Mouse (Mus musculus): Measurements from ENCODE around the gene Clec1b. TPM values are rescaled to one million over a fixed set of nuclear protein-coding genes. Genes with fewer than 3 reads are reported as not detected.

Clec1b gene
- not detected for total RNA-seq (2022)

DNA sequence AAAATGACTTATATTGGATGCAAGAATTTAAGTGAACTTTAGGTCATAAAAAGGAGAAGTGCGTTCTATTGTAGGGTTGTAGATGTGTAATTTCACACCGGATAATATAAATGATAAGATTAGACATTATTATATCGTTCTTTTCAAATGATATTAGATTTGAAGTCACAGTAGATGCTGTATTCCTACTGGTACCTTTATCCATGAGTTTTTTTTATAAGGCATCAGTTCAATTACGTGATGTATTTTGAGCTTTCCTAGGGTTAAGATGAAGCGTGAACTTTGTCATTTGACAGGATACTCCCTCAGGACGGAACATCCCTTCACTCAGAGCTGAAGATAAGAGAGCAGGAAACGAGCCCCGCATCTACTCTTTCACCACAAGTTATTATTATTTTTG, at the start of gene Clec1b:
TSS of gene Clec1b (plus strand) at position 301 of the 400 bp plus-strand sequence.
- DNase-seq (ENCODE audit: low spot score in 2 of 2) = no peak

DNA sequence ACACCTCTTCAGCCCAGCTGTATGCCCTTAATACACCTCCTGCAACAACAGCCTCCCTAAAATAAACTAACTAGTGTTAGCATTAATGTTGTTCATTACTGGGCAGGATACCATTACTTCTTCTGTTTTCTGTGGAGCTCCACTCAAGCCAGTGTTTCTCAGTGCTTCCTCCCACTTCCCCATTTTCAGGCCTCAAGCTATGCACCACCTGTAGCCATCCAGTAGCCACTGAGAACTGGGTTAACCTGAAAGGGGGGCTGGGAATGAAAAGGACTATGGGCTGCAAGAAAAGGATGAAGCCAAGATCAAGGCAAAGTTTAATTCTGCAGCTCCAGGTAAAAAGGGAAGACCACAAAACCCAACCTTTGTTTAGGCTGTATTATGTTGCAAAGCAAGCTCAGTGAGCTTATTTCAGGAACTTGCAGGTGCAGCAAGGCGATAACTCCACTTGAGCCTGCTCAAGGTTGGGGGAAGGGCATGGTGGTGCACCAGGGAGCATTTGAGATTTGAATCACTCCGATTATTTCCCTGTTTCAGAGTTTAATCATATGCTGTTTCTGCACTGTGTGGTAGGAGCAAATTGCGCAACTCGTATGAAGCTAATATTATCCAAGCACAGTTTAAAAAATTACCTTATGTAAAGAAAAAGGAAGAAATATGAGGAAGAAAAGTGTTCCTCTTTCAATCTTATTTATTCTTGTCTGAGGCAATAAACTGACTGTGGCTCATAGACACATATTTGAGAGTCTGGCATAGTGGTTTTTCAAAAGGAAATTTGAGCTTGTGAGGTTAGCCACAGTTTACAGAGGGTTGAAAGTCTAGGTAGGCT, 47.4 kb upstream of the Clec1b start:
- no peak for DNase-seq (ENCODE audit: low spot score in 2 of 2)

DNA sequence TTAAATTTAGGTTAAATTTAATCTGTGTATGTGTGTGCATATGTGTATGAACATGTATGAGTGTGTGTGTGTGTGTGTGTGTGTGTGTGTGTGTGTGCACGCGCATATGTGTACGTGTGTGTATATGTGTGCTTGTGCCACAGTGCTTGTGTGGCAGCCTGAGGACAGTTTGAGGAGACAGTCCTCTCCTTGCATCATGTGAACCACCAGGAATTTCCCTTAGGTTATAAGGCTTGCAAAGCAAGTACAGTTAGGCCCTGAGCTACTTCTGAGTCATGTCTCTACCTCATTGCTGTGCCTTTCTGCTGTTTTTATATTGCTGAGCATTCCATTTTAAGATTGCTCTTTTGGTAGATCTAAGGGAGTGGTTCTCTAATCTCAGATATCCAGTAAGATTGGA, 46.0 kb upstream of the Clec1b start:
- DNase-seq (ENCODE audit: low spot score in 2 of 2) = no peak

DNA sequence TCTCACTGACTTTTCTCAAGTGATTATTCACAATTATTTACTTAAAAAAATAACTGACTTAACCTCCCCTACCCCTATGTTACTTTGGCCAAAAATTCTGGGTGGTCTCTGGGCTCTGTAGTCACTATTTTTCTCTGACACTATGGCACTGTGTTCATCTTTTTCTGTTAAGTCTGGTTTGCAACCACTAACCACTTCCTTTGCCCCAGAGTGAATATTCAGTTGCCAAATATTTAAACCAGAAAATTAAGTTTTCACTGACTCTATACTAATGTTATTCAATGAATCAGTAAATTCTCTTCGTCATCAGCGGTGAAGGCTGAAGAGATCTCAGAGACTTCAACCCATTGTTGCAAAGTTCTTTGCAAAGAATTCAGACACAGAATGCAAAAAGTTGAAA, 41.3 kb upstream of the Clec1b start:
- DNase-seq (ENCODE audit: low spot score in 2 of 2) = no peak

DNA sequence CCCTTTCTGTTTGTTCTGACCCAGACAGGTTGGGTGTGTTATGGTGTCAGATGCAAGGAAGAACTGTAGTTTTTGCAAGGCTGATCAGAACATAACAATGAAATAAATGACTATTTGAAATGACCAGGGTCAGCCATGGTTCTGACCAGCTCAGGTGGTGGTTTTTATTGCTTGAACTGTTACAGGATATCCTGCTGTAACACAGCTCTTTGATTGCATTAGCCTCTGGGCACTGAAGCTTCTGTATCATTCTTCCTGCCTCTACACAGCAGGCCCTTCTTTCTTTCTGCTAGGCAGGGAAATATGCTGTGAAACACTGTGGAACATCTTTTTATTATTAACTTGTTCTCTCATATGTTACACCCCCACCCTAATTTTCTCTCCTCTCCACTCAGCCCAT, 40.7 kb upstream of the Clec1b start:
- DNase-seq (ENCODE audit: low spot score in 2 of 2) = no peak

DNA sequence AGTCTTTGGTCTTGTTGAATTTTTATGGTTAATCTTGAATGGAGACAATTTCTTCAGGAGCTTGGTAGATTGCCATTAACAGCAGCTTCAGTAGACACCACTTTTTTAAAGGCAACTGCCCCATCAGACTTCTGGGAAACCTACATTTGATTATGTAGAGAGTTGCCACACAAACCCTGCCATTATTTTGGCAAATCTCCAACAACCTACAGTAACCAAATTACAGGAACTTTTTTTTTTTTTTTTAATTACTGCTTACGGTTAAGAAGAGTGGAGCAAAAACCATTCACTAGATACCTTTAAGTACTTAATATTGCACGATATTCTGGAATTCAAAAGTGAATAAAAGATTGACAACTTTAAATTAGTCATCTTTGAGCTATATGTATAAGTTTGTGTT, 37.6 kb upstream of the Clec1b start:
- no peak for DNase-seq (ENCODE audit: low spot score in 2 of 2)

DNA sequence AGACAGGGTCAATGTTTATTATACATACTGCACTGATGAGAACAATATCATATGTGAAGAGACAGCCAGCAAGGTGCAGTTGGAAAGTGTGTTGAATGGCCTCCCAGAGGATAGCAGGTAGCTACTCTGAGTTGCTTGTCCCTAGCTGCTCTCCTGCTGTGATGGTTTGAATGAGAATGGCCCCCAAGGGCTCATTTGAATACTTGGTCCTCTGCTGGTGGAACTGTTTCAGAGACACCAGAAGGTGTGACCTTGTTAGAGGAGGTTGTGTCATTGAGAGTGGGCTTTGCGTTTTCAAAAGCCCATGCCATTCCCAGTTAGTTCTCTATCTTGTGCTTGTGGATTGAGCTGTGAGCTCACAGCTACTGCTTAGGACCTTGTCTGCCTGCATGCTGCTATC, 33.2 kb upstream of the Clec1b start:
- DNase-seq (ENCODE audit: low spot score in 2 of 2) = no peak

DNA sequence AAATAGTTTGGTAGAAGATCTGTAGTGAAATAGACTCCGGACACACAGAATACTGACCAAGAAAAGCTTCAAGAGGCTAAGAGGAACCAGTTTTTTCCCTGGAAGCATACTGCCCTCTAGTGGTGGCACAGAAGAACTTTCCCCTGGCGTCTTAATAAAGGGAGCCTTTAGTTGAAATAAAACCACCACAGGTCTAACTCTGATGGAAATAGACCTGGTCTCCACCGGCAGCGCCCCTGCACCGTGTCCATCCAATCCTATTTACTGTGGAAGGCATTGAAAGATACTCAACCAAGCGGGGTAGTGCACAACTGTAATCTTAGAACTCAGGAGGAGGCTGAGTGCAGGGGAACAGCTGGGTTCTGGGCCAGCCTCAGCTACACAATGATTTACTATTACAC, 31.1 kb upstream of the Clec1b start:
- no peak for DNase-seq (ENCODE audit: low spot score in 2 of 2)

DNA sequence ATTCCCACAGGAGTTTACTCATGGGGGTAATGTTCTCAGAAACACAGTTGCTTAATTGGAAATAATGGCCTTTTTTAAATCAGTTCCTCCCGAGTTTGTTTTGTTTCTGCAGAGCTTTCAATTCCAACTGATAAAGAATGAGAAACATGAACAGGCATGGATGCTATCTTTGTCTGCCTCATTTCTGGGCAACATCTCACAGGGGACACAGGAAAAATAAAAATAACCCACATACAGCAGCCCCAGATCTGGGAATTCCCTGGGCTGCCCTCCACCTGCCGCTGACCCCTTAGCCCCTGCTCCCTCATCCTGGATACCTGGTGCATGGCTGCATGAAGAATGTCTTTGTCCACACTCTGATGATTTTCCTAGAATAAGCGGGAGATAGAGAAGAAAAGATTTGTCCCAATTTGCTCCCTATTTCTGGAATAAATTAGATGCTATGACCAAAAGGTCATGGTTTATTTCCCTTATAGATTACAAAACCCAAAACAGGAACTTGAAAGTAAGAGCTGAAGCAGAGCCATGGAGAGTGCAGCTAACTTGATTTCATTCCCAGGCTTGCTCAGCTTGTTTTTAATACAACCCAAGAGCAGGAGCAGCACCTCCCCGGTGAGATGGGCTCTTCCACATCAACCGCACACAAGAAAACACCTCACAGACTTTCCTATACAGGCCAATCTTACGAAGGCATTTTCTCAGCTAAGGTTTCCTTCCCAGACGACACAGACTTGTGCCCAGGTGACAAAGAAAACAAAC, 27.5 kb upstream of the Clec1b start:
- no peak for DNase-seq (ENCODE audit: low spot score in 2 of 2)

DNA sequence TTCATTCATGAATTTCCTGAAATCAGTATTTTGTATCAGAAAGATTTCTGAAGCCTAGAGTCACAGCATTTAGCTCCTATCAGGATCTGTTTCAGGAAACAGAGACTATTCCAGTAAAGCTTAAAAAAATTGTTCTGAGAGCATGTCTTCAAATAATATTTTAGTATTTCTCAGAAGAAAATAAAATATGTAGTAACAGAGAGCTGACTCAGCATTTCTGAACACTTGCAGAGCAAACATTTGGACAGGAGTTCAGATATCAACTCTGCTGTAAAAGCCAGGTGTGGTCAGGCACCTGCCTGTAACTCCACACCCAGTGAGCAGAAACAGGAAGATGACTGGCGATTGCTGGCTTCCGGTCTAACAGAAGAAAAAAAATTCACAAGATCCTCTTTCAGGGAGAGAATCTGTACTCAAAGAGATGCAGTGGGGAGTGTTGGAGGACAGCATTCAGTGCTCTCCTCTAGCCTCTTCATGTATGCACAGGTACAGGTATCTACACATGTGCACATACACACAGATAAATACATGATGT, 22.1 kb upstream of the Clec1b start:
- no peak for DNase-seq (ENCODE audit: low spot score in 2 of 2)

DNA sequence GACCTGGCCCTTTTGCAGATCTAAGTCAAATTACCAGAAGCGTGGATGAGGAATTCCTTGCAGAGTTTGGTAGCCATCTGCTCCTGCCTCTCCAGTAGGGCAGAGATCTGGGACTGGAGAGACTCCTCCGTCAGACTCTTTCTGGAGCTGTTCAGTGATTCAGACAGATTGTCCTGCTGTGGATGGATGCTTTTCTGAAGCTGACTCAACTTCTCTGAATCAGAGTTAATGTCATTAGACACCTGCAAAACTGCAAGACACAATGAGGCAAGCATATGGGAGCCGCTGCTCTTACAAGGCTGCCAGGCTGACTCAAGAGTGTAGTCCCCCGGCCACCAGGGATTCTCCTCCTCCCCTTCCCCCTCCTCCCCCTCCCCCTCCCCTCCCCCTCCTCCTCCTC, 16.6 kb upstream of the Clec1b start:
- DNase-seq (ENCODE audit: low spot score in 2 of 2) = no peak

DNA sequence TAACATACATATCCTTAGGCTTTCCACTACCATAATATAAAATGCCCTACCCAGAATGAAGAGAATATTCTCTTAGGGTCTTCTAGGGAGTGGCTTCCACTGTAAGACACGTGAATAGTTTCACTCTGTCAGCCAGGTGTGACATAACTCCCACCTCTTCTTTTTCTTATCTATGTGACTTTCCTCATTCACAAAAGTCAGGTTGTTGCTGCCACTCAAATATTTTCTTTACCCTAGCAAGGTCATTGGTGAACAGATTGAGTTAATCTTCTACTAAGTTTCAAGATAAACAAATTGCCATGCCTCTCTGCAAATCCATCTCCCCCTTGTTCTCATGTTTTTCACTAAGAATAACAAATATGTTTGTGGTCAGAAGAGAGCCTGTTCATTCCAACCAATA, 15.4 kb upstream of the Clec1b start:
- no peak for DNase-seq (ENCODE audit: low spot score in 2 of 2)

DNA sequence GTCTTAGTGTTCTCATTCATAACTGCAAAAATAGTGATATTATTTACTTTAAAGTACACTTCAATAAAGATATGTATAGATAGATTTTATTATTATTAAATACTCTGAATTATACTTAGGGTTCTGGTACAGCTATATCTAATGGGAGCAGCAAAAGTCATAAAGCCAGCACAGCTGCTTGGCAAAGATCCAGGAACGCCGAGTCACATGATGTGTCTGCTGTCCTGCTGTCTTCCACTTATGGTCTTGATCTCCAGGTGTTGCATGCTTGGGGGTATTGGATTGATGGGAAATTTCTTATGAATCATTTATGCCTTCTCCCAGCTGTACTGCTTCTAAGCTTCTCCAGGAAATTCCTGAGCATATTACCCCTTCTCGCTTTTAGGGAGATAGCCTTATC, 13.6 kb upstream of the Clec1b start:
- DNase-seq (ENCODE audit: low spot score in 2 of 2) = no peak

DNA sequence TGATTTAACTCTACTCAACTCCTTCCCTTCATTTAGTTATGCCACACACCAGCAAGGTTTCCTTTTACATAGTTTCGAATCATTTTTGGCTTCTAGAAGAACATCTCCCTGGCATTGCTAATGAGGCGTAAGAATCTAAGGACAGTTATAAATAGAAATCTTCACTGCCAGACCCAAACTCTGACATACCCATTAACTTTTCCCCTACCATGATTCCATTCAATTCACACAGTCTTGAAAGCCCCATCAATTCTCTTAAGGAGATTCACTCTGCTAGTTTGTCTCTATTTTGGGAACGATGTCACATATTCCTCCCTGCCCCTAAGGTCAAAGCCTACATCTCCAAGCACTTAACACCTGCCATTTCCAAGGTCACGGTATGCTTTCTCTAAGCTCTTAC, 12.1 kb upstream of the Clec1b start:
- DNase-seq (ENCODE audit: low spot score in 2 of 2) = no peak

DNA sequence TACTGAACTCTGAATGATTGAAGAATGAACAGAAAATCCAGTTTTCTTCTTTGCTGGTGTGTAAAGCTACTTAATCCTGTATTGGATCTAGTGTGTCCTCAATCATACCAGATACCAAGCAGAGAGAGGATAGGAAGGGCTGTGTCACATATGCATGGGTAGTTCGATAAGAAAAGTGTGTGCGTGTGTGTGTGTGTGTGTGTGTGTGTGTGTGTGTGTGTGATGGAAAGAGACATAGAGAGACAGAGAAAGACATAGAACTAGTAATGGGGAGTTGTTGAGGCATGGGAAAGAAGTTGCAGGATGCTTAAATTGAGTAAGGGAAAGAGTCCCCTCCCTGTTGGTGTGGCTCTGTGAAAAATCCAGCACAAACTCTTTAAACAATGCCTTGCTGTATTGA, 11.3 kb upstream of the Clec1b start, which contains the start of gene Clec12b:
TSS of gene Clec12b (minus strand) at position 101 of the 400 bp plus-strand sequence.
- no peak for DNase-seq (ENCODE audit: low spot score in 2 of 2)

DNA sequence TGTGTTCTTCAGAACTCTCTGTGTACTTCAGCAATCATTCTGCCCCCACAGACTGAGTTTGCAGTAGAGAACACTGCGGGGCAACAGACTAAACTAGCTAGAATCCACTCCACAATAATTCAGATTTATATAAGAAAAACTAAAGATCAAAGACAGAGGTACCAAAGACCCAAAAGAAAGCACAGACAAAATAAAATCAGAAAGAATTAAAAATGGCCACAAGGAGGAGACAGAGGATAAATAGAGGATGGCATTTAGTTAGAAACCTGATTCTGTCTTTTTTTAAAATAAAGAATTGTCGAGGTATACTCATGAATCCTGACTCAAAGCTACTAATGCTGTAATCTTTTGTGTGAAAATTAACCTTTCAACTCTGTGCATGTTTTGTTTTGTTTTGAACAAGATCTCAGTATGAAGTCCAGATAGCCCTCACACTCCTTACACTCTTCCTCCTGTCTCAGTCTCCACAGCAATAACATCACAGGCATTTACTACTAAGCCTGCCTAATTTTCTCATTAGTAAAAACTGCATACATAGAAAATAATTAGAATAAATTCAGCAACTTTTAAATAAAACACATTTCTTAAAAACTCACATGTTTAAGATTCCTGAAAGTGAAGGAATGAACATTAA, 3.9 kb upstream of the Clec1b start:
- DNase-seq (ENCODE audit: low spot score in 2 of 2) = no peak

DNA sequence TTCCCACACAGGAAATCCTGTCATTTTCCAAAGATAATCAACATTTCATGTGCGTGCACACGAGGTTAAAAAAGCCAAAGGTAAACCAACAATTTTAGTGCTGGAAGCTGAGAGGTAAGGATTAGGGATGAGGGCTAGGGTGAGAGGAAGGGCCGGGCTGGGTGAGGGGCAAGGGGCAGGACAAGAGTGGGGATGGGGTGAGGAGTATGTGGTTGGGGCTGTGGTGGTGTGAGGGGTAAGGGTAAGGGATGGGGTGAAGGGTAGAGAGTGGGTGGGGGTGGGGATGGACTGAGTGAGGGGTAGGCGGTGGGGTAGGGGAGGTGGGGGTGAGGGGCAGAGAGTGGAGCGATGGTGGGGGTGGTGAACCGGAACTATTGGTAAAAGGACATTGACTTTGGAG, 3.4 kb upstream of the Clec1b start:
- DNase-seq (ENCODE audit: low spot score in 2 of 2) = no peak

DNA sequence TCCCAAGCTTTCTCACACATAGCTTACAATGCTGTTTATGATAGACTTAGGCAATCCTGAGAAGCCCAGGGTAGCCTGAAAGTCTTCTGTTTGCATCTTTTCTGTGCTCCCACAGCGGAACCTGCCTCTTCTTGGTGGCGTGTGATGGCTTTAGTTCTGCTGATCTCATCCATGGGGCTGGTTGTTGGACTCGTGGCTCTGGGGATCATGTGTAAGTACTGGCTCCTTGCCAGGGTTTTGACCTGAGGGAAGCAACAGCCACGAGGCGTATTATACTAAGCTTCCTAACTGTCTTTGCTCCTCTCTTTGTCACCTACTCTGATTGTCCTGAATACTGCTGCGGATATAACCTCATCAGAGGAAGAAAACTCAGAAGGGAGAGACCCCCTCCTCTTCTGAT, 2.8 kb downstream of the Clec1b start:
- DNase-seq (ENCODE audit: low spot score in 2 of 2) = no peak

DNA sequence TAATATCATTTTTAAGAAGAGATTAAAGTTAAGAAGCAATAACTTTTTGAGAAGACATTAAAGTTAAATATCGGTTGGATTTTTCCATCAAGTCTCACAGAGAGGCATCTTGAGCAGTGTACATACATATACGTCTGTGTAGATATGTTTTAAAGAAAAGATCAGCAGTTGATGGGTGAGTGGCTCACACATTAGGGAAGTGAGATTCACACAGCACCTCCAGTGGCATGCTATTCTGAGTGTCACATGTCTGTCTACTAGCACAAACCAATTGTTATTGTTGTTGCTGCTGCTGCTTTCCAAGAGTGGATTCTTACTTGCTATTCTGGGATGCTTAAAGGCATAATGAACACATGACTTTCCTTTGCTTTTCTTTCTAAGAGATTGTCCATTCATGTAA, 5.3 kb downstream of the Clec1b start:
- DNase-seq (ENCODE audit: low spot score in 2 of 2) = no peak

DNA sequence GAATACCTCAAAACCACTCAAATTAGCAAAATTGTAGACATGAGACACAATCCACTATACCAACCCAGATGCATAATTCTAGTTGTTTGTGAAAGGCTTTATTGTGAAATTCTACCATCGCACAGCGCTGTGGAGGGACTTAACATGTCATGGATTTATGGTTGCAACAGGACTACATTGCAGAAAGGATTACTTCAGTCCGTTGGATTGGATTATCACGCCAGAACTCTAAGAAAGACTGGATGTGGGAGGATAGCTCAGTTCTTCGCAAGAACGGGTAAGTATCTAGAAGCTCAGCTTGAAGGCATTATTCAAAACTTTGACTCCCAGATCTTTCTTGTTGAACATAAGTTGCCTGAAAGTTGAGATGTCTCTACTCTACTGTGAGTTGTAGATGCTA, 6.3 kb downstream of the Clec1b start:
- no peak for DNase-seq (ENCODE audit: low spot score in 2 of 2)

DNA sequence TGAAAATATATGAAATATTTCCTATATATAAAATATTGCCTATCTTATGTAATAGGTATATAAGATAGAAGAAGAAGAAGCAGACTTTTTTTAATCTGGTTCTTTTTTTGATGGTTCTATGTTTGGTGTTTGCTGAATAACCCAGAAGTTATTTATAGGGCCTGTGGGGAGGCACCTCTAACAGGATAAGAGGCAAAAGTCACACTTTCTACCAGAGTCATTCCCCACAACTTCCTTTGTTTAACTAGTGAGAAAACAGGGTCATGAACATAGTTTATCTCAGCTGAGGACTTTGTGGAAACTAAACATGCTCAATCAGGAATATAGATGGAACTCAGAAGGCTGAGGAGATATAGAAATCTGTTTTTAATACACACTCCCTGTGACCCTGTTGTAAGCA, 8.9 kb downstream of the Clec1b start:
- DNase-seq (ENCODE audit: low spot score in 2 of 2) = no peak

DNA sequence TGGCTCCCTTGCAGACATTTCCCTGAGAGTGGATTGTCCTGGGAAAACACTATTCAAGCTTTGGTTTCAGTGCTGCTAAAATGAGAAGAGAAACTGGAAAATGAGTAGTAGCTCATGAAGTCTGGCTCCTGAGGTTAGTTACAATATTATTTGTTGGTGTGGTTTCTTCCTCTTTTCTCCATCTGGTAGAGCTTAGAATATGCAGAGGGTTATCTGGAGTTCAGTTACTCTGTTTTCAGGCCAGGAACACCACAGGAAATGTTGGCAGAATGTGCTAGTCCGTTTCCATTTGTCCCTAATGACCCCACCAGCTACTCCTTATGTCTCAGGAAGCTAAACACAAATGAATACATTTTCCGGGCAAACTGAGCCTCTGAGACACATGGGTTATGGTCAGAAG, 10.2 kb downstream of the Clec1b start:
- no peak for DNase-seq (ENCODE audit: low spot score in 2 of 2)
